Mouse (Mus musculus): ENCODE results near the gene Bmp8b.

DNA sequence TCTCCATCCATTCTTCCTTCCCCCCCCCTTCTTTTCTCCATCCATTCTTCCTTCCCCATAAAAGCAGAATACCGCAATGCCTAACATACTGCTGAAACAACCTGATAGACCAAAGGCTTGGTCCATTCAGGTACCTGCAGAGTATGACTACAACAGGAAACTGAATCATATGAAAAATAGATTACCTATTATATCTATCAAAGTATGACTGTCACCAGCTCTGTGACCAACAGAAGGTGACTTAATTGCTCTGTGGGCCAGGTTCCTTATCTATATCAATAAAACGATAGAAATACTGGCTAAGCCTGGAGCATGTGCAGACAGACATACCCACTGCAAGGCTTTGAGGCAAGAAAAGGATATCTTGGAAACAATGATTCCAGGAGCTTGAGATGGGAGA lies 50.5 kb downstream of the Bmp8b start:
- TF ChIP-seq CTCF (IDR thresholded peaks at IDR 0.05; ENCODE audit: insufficient read depth, low read length) (no peak), POLR2A (IDR thresholded peaks at IDR 0.05; ENCODE audit: borderline replicate concordance, extremely low read depth, low read depth, low read length) (no peak)
